Mouse (Mus musculus): ENCODE data around the gene Sfmbt1. TPM values are rescaled to one million over a fixed set of nuclear protein-coding genes. Genes with fewer than 3 reads are reported as not detected.

The Sfmbt1 gene
- polyA plus RNA-seq (2014; fragmentation: Nextera tagmentation; extraction: Ambion mirVana): 18.5 and 20.5 TPM in 2 replicates

- peak; percentile 76 for ATAC-seq (replicated peaks; ENCODE audit: insufficient number of reproducible peaks, low FRiP score, low TSS enrichment, low read depth)
- no peaks in the 10 kb centered on the region for H3K4me1 ChIP-seq (ENCODE audit: control insufficient read depth, insufficient read depth, low read length)
- H3K4me3 ChIP-seq (ENCODE audit: low read depth, low read length): peak within 1 kb of the TSS; percentile 78
- no peaks in the 10 kb centered on the region for H3K36me3 ChIP-seq (replicated peaks; ENCODE audit: control insufficient read depth, insufficient read depth, low read depth, low read length)
- H3K9me3 ChIP-seq (replicated peaks; ENCODE audit: control insufficient read depth, low read length): no peaks in the 10 kb centered on the region
- peak within 1 kb of the TSS; percentile 82 for H3K27ac ChIP-seq (replicated peaks; ENCODE audit: low read depth, low read length)
- H3K27me3 ChIP-seq (ENCODE audit: control insufficient read depth, insufficient read depth, low read length): peaks cover 6% of the 10 kb centered on the region
- peak within 1 kb of the TSS; percentile 70 for H3K9ac ChIP-seq (replicated peaks; ENCODE audit: low read length)
- WGBS: 2% methylated on average over 76 of the region's 87 CpGs
- H3K4me2 ChIP-seq (ENCODE audit: low read depth, low read length): peak within 1 kb of the TSS; percentile 92
- peak; percentile 53 for DNase-seq (ENCODE audit: low spot score)
Measured at GRCm38 (mm10) chr14:30714799-30715617, at the start of gene Sfmbt1. TSS of gene Sfmbt1 (plus strand) at chr14:30714849.

- WGBS: 79% methylated on average over 3 of the region's 3 CpGs
- H3K27me3 ChIP-seq (ENCODE audit: control insufficient read depth, insufficient read depth, low read length): no peaks in the 10 kb centered on the region
- H3K4me3 ChIP-seq (ENCODE audit: low read depth, low read length): no peak overlapping the region
- H3K4me1 ChIP-seq (ENCODE audit: control insufficient read depth, insufficient read depth, low read length): no peaks in the 10 kb centered on the region
- no peak overlapping the region for H3K4me2 ChIP-seq (ENCODE audit: low read depth, low read length)
- H3K9ac ChIP-seq (replicated peaks; ENCODE audit: low read length): no peak overlapping the region
- ATAC-seq (replicated peaks; ENCODE audit: insufficient number of reproducible peaks, low FRiP score, low TSS enrichment, low read depth): no peak
- DNase-seq (ENCODE audit: low spot score): no peak
- H3K36me3 ChIP-seq (replicated peaks; ENCODE audit: control insufficient read depth, insufficient read depth, low read depth, low read length): no peaks in the 10 kb centered on the region; the same call in none of the 2 replicates
- no peak overlapping the region for H3K27ac ChIP-seq (replicated peaks; ENCODE audit: low read depth, low read length)
- no peaks in the 10 kb centered on the region for H3K9me3 ChIP-seq (replicated peaks; ENCODE audit: control insufficient read depth, low read length)
Measured at GRCm38 (mm10) chr14:30666061-30666460, 48.6 kb upstream of the Sfmbt1 start.

- DNase-seq (ENCODE audit: low spot score): no peak
- H3K4me1 ChIP-seq (ENCODE audit: control insufficient read depth, insufficient read depth, low read length): no peaks in the 10 kb centered on the region
- H3K36me3 ChIP-seq (replicated peaks; ENCODE audit: control insufficient read depth, insufficient read depth, low read depth, low read length): no peaks in the 10 kb centered on the region; the same call in none of the 2 replicates
- ATAC-seq (replicated peaks; ENCODE audit: insufficient number of reproducible peaks, low FRiP score, low TSS enrichment, low read depth): no peak
- 91% methylated on average over 4 of the region's 4 CpGs for WGBS
- no peak overlapping the region for H3K4me3 ChIP-seq (ENCODE audit: low read depth, low read length)
- H3K4me2 ChIP-seq (ENCODE audit: low read depth, low read length): no peak overlapping the region
- no peaks in the 10 kb centered on the region for H3K9me3 ChIP-seq (replicated peaks; ENCODE audit: control insufficient read depth, low read length)
- no peak overlapping the region for H3K27ac ChIP-seq (replicated peaks; ENCODE audit: low read depth, low read length)
- no peaks in the 10 kb centered on the region for H3K27me3 ChIP-seq (ENCODE audit: control insufficient read depth, insufficient read depth, low read length)
- no peak overlapping the region for H3K9ac ChIP-seq (replicated peaks; ENCODE audit: low read length)
Measured at GRCm38 (mm10) chr14:30666604-30667003, 48.0 kb upstream of the Sfmbt1 start.

GRCm38 (mm10) chr14:30670161-30670560, 44.5 kb upstream of the Sfmbt1 start:
- H3K9ac ChIP-seq (replicated peaks; ENCODE audit: low read length): no peak overlapping the region
- H3K4me2 ChIP-seq (ENCODE audit: low read depth, low read length): no peak overlapping the region
- no peaks in the 10 kb centered on the region for H3K4me1 ChIP-seq (ENCODE audit: control insufficient read depth, insufficient read depth, low read length)
- H3K36me3 ChIP-seq (replicated peaks; ENCODE audit: control insufficient read depth, insufficient read depth, low read depth, low read length): no peaks in the 10 kb centered on the region; the same call in none of the 2 replicates
- DNase-seq (ENCODE audit: low spot score) (no peak), ATAC-seq (replicated peaks; ENCODE audit: insufficient number of reproducible peaks, low FRiP score, low TSS enrichment, low read depth) (no peak)
- 88% methylated on average over 6 of the region's 6 CpGs for WGBS
- H3K27me3 ChIP-seq (ENCODE audit: control insufficient read depth, insufficient read depth, low read length): no peaks in the 10 kb centered on the region
- no peak overlapping the region for H3K27ac ChIP-seq (replicated peaks; ENCODE audit: low read depth, low read length)
- H3K9me3 ChIP-seq (replicated peaks; ENCODE audit: control insufficient read depth, low read length): no peaks in the 10 kb centered on the region
- no peak overlapping the region for H3K4me3 ChIP-seq (ENCODE audit: low read depth, low read length)

GRCm38 (mm10) chr14:30671095-30671985, 43.3 kb upstream of the Sfmbt1 start:
- H3K4me1 ChIP-seq (ENCODE audit: control insufficient read depth, insufficient read depth, low read length): no peaks in the 10 kb centered on the region
- H3K9me3 ChIP-seq (replicated peaks; ENCODE audit: control insufficient read depth, low read length): no peaks in the 10 kb centered on the region
- no peak for DNase-seq (ENCODE audit: low spot score)
- H3K27me3 ChIP-seq (ENCODE audit: control insufficient read depth, insufficient read depth, low read length): no peaks in the 10 kb centered on the region
- no peak overlapping the region for H3K4me3 ChIP-seq (ENCODE audit: low read depth, low read length)
- WGBS: 75% methylated on average over 15 of the region's 15 CpGs
- H3K36me3 ChIP-seq (replicated peaks; ENCODE audit: control insufficient read depth, insufficient read depth, low read depth, low read length): no peaks in the 10 kb centered on the region; the same call in none of the 2 replicates
- H3K27ac ChIP-seq (replicated peaks; ENCODE audit: low read depth, low read length): no peak overlapping the region
- no peak for ATAC-seq (replicated peaks; ENCODE audit: insufficient number of reproducible peaks, low FRiP score, low TSS enrichment, low read depth)
- H3K9ac ChIP-seq (replicated peaks; ENCODE audit: low read length): no peak overlapping the region
- no peak overlapping the region for H3K4me2 ChIP-seq (ENCODE audit: low read depth, low read length)

- Histone ChIP-seq H3K9ac (replicated peaks; ENCODE audit: low read length) (no peak overlapping the region), H3K4me2 (ENCODE audit: low read depth, low read length) (no peak overlapping the region), H3K4me1 (ENCODE audit: control insufficient read depth, insufficient read depth, low read length) (no peaks in the 10 kb centered on the region), H3K27me3 (ENCODE audit: control insufficient read depth, insufficient read depth, low read length) (no peaks in the 10 kb centered on the region), H3K27ac (replicated peaks; ENCODE audit: low read depth, low read length) (no peak overlapping the region), H3K9me3 (replicated peaks; ENCODE audit: control insufficient read depth, low read length) (no peaks in the 10 kb centered on the region), H3K4me3 (ENCODE audit: low read depth, low read length) (no peak overlapping the region), H3K36me3 (replicated peaks; ENCODE audit: control insufficient read depth, insufficient read depth, low read depth, low read length) (no peaks in the 10 kb centered on the region; the same call in none of the 2 replicates)
- peak; percentile 75; the same call in 1 of the 2 replicates for ATAC-seq (replicated peaks; ENCODE audit: insufficient number of reproducible peaks, low FRiP score, low TSS enrichment, low read depth)
- WGBS: 7% methylated on average over 3 of the region's 3 CpGs
- DNase-seq (ENCODE audit: low spot score): peak; percentile 91
Measured at GRCm38 (mm10) chr14:30671986-30672312, 42.7 kb upstream of the Sfmbt1 start.

- Histone ChIP-seq H3K36me3 (replicated peaks; ENCODE audit: control insufficient read depth, insufficient read depth, low read depth, low read length) (no peaks in the 10 kb centered on the region; the same call in 1 of the 2 replicates), H3K9ac (replicated peaks; ENCODE audit: low read length) (no peak overlapping the region), H3K9me3 (replicated peaks; ENCODE audit: control insufficient read depth, low read length) (no peaks in the 10 kb centered on the region), H3K4me2 (ENCODE audit: low read depth, low read length) (no peak overlapping the region), H3K27ac (replicated peaks; ENCODE audit: low read depth, low read length) (no peak overlapping the region), H3K4me3 (ENCODE audit: low read depth, low read length) (no peak overlapping the region), H3K4me1 (ENCODE audit: control insufficient read depth, insufficient read depth, low read length) (no peaks in the 10 kb centered on the region), H3K27me3 (ENCODE audit: control insufficient read depth, insufficient read depth, low read length) (no peaks in the 10 kb centered on the region)
- 72% methylated on average over 6 of the region's 6 CpGs for WGBS
- ATAC-seq (replicated peaks; ENCODE audit: insufficient number of reproducible peaks, low FRiP score, low TSS enrichment, low read depth) (no peak), DNase-seq (ENCODE audit: low spot score) (no peak)
Measured at GRCm38 (mm10) chr14:30674947-30675346, 39.7 kb upstream of the Sfmbt1 start.
